Mouse (Mus musculus) heart, embryonic 10.5 days (tissue): ENCODE results near the gene Cldnd1. TPM values are rescaled to one million over a fixed set of nuclear protein-coding genes. Genes with fewer than 3 reads are reported as not detected.

ENCODE experiments used
- DNase-seq: peaks from one replicate; pipeline ENCODE4 v3.0.0-alpha.2; 2017; ENCODE audit warnings: low spot score
- H3K27ac ChIP-seq: fragments of 300-500 bp; sonication (generic); 2 replicates; pipeline ENCODE4 v1.5.1; 2016; ENCODE audit warnings: mild to moderate bottlenecking
- H3K27me3 ChIP-seq: fragments of 300-500 bp; sonication (generic); 2 replicates; pipeline ENCODE4 v1.6.1; 2016; ENCODE audit warnings: mild to moderate bottlenecking; ENCODE audit not compliant: poor library complexity, insufficient read depth, severe bottlenecking
- H3K36me3 ChIP-seq: fragments of 300-500 bp; sonication (generic); 2 replicates; pipeline ENCODE4 v1.6.1; 2016; ENCODE audit warnings: mild to moderate bottlenecking, moderate library complexity
- H3K4me1 ChIP-seq: fragments of 300-500 bp; sonication (generic); 2 replicates; pipeline ENCODE4 v1.6.1; 2016; ENCODE audit warnings: mild to moderate bottlenecking
- H3K4me3 ChIP-seq: fragments of 300-500 bp; sonication (generic); 2 replicates; pipeline ENCODE4 v1.5.1; 2016; ENCODE audit warnings: mild to moderate bottlenecking, moderate library complexity
- H3K9me3 ChIP-seq: fragments of 300-500 bp; sonication (generic); 2 replicates; pipeline ENCODE4 v1.6.1; 2016; ENCODE audit warnings: mild to moderate bottlenecking, moderate library complexity
- WGBS: fragments of 180-500 bp; shearing (Covaris S2); methylation state at CpG from one replicate; pipeline ENCODE4 v1.1.7; 2016; 5-methylcytosine and 5-hydroxymethylcytosine counted together
- polyA plus RNA-seq: library from polyadenylated mRNA; unstranded; fragments of >200 nt; fragmentation: Nextera tagmentation; extraction: Ambion mirVana; gene quantifications from 2 replicates; pipeline ENCODE4 v1.2.1, GENCODE M21; 2016

The Cldnd1 gene
- polyA plus RNA-seq: 106 TPM in 2 replicates

DNA sequence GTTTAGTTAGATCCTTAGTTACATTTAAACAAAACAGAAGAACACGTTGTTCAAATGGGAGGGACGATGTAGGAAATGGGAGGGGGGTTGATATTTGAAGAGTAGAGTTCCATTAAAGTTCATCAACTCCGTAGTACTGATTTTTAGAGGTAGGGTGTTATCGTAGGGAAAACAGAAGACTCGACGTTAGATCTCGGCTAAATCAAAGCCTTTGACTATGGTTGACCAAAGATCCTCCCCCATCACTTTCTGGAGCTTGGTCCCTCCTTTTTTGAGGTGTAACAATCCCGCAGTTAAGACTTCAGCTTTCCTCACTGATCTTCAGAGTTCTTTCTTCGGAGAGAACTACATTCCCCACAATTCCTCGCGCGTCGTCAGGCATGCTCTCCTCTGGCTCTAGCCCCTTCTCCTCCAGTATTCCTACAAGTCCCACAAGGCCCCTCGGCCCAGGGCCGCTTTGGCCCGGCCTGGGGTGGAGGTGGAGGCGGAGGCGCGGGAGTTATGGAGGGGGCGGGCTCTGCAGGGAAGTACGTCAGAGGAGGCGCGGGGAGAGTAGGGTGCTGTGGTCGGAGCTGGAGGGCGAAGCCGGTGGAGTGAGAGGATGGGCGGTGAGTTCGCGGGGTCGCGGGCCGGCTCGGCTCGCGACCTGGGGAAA lies at the start of gene Cldnd1:
Cldnd1 (plus strand) TSS at position 434 of the 655 bp plus-strand sequence.
- H3K36me3 ChIP-seq: peaks cover 25% of the 10 kb centered on the region
- H3K4me3 ChIP-seq: peak within 1 kb of the TSS; percentile 78
- peak; percentile 99 for DNase-seq
- no peaks in the 10 kb centered on the region for H3K9me3 ChIP-seq
- WGBS: 2% methylated on average over 35 of the region's 35 CpGs
- peaks cover 3% of the 10 kb centered on the region; the same call in 1 of the 2 replicates for H3K4me1 ChIP-seq
- H3K27me3 ChIP-seq: no peaks in the 10 kb centered on the region
- peak within 1 kb of the TSS; percentile 94 for H3K27ac ChIP-seq

DNA sequence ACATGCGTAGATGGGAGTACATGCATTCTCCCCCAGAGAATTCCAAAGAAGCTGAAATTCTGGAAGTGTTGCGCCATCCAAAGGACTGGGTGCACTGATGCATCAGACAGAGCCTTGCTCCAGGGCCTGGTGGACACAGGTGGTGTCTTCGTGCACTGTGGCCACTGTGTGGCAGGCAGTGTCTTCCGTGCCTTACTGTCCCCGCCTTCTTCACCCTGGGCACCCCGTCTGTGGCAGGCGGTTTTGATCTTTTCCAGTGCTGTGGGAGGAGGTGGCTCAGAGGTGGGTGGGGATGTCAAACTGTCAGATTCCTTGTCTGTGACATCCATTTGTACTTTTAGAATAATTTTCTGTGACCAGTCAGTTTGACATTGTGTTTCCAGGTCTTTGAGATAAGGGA lies 49.0 kb upstream of the Cldnd1 start:
- Histone ChIP-seq H3K9me3 (no peaks in the 10 kb centered on the region), H3K36me3 (peaks cover 49% of the 10 kb centered on the region), H3K4me1 (peaks cover 8% of the 10 kb centered on the region; the same call in 1 of the 2 replicates), H3K27me3 (no peaks in the 10 kb centered on the region), H3K27ac (no peak overlapping the region), H3K4me3 (no peak overlapping the region)
- DNase-seq: peak; percentile 83
- 54% methylated on average over 7 of the region's 7 CpGs for WGBS

DNA sequence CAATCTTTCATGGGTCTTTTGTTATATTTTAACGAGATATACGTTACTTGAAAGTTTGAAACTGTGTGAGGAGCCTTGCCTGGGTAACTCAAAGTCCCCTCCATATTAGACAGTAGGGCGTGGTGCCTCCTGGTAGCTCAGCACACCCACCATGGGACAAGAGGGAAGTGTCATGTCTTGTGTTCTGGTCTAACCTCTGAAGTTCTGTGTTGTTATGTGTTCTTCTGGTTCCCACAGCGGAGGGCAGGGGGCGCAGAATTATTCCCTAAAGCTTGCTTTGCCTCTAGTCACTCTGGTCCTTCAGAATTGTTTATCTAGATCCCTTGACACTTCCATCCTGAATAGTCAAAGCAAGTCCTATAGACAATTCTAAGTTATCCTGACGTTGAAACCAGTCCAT lies 45.7 kb upstream of the Cldnd1 start:
- Histone ChIP-seq H3K36me3 (peaks cover 27% of the 10 kb centered on the region), H3K9me3 (no peaks in the 10 kb centered on the region), H3K27ac (no peak overlapping the region), H3K4me3 (no peak overlapping the region), H3K27me3 (no peaks in the 10 kb centered on the region), H3K4me1 (peaks cover 3% of the 10 kb centered on the region; the same call in 1 of the 2 replicates)
- no peak for DNase-seq
- 91% methylated on average over 6 of the region's 6 CpGs for WGBS

DNA sequence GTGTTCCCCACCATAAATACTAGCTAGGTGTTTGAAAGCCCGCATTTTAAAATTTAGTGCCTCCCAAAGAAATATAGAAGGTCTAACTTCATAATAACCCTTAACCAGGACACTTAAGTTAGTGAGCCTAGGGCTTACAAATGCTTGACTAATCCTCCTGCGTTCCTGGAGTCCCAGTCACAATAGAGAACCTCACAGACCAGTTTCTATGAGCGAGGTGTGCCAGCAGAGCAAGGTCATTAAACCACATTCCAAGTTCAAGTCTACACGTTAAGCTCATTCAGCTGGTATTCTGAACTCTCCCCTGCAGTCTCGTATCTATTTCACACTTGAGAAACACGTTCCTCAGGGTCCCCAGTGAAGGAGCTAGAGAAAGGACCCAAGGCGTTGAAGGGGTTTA lies 44.8 kb upstream of the Cldnd1 start:
- H3K36me3 ChIP-seq: peaks cover 20% of the 10 kb centered on the region

DNA sequence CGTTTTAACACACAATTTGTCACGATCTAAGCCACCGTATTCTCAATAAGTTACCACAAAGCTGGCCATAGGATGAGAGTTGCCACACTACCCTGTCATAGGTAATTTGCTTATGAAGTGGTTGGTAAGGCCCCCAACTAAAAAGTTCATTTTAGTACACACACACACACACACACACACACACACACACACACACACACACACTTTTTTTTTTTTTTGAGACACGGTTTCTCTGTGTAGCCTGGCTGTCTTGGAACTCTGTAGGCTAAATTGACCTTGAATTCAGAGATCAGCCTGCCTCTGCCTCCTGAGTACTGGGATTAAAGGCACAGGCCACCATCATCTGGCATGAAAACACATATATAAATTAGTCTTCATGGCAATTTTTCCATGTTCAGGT lies 43.8 kb upstream of the Cldnd1 start:
- 86% methylated on average over 4 of the region's 4 CpGs for WGBS

More for the DNA sequence above, 44.8 kb upstream of the Cldnd1 start:
- Histone ChIP-seq H3K9me3 (no peaks in the 10 kb centered on the region), H3K4me1 (peaks cover 3% of the 10 kb centered on the region; the same call in 1 of the 2 replicates), H3K27me3 (no peaks in the 10 kb centered on the region), H3K4me3 (no peak overlapping the region), H3K27ac (no peak overlapping the region)
- 77% methylated on average over 7 of the region's 7 CpGs for WGBS
- no peak for DNase-seq

DNA sequence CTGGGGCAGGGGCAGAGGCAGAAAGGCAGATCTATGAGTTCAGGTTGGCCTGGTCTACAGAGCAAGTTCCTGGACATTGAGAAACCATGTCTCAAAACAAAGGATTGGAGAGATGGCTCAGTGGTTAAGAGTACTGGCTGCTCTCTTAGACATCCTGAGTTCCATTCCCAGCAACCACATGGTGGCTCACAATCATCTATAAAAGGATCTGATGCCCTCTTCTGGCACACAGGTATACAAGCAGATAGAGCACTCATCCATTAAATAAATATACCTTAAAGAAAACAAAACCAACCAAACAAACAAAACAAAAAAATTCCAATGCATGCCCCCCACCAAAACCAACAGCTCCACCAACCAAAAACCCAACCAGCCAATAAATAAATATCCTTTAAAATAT lies 43.2 kb upstream of the Cldnd1 start:
- Histone ChIP-seq H3K4me3 (no peak overlapping the region), H3K27ac (no peak overlapping the region), H3K27me3 (no peaks in the 10 kb centered on the region), H3K4me1 (peaks cover 3% of the 10 kb centered on the region; the same call in 1 of the 2 replicates), H3K36me3 (peaks cover 13% of the 10 kb centered on the region), H3K9me3 (no peaks in the 10 kb centered on the region)
- no peak for DNase-seq

More for the DNA sequence above, 43.8 kb upstream of the Cldnd1 start:
- no peak for DNase-seq
- H3K4me1 ChIP-seq: peaks cover 3% of the 10 kb centered on the region; the same call in 1 of the 2 replicates
- no peak overlapping the region for H3K4me3 ChIP-seq
- H3K27me3 ChIP-seq: no peaks in the 10 kb centered on the region
- H3K9me3 ChIP-seq: no peaks in the 10 kb centered on the region
- peaks cover 13% of the 10 kb centered on the region for H3K36me3 ChIP-seq
- H3K27ac ChIP-seq: no peak overlapping the region

DNA sequence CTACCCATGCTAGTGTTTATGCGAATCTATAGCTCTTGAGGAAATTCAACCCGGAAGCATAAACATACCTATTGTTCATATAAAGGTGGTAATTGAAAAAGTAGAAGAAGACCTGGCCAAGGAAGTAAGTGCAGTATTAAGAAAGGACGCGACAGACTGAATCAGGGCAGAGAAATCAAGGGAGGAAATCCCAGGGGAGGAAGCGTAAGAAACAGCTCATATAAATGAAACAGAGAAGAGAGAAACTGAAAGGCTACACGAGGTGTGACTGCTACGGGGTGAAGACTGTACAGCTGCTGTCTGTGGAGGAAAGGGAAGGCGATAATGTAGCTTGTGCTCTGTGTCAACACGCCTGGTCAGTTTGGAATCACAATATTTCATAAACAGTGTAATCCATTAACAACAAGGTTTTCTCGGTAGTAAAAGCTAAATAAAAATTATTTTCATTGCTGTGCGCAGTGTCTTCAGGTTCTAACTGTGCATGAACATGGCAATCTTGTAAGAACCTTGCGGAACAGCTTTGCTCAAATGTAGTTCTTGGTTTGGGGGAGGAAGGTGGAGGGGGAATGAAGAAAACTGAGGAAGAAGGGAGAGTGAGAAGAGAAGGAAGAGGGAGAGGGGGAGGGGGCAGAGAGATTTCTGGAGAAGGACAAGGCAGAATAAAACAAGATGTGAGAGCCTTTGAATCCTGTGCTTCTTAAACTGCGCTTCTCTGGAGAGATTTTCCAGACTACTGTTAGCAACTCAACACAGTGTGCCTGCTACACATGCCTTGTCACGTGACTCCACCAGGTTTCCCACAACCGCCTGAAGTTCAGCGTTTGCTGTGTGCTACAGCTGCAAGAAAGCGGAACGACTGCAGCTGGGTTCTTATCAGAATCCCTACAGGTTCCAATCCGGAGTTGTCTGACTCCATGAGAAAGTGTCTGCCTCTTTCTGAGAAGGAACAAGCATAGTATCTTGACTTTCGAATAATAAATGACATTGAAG lies 41.9 kb upstream of the Cldnd1 start:
- peaks cover 3% of the 10 kb centered on the region; the same call in 1 of the 2 replicates for H3K4me1 ChIP-seq
- H3K36me3 ChIP-seq: peaks cover 7% of the 10 kb centered on the region
- H3K9me3 ChIP-seq: no peaks in the 10 kb centered on the region
- H3K27ac ChIP-seq: no peak overlapping the region
- DNase-seq: no peak
- H3K4me3 ChIP-seq: no peak overlapping the region
- 61% methylated on average over 20 of the region's 20 CpGs for WGBS
- no peaks in the 10 kb centered on the region for H3K27me3 ChIP-seq

DNA sequence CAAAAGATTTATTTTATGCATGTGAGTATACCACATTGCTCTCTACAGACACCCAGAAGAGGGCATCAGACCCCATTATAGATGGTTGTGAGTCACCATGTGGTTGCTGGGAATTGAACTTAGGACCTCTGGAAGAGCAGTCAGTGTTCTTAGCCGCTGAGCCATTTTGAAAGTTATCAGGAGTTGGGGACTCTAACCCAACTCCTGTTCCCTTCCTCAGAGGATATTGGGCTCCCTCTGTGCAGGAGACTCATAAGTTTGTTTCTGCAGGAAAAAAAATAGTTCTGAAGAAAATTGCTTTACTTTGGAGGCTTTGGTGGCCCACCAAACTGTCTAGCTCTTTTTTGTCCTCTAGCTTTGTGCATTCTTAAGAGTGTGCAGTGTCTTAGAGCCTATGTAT lies 39.2 kb upstream of the Cldnd1 start:
- peaks cover 3% of the 10 kb centered on the region; the same call in 1 of the 2 replicates for H3K4me1 ChIP-seq
- H3K27ac ChIP-seq: no peak overlapping the region
- no peak for DNase-seq
- no peak overlapping the region for H3K4me3 ChIP-seq
- WGBS: 90% methylated on average over 1 of the region's 1 CpGs
- no peaks in the 10 kb centered on the region for H3K36me3 ChIP-seq
- H3K9me3 ChIP-seq: no peaks in the 10 kb centered on the region
- no peaks in the 10 kb centered on the region for H3K27me3 ChIP-seq

DNA sequence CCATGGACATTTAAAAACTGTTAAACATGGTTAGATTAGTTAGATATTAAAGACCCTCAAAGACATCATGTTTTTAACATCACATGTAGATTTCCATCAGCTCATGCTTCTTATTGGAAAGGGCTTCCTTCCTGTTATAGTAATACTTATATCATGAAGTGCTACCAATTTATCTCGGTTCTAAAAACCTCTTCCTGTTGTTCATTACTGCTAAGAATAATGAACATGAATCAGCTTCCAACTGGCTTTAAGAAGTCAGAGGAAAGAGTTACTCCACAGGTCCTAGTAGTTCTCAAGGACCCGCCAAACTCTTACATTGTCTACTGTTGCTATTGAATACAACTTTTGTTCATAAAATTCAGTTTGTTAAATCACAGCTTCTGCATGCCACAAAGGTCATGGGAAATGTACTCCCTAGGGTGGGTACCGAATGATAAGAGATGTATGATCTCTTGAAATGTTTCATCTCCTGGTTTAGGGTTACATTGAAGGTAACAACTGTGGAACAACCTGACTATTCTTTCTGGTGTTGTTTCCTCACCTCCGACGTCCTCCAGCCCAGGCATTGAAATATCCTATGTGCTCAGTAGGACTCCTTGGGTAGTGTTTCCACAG lies 38.0 kb upstream of the Cldnd1 start:
- H3K27ac ChIP-seq: no peak overlapping the region
- DNase-seq: no peak
- H3K4me1 ChIP-seq: peaks cover 3% of the 10 kb centered on the region; the same call in 1 of the 2 replicates
- no peaks in the 10 kb centered on the region for H3K9me3 ChIP-seq
- H3K27me3 ChIP-seq: no peaks in the 10 kb centered on the region
- 79% methylated on average over 5 of the region's 5 CpGs for WGBS
- H3K4me3 ChIP-seq: no peak overlapping the region
- no peaks in the 10 kb centered on the region for H3K36me3 ChIP-seq

DNA sequence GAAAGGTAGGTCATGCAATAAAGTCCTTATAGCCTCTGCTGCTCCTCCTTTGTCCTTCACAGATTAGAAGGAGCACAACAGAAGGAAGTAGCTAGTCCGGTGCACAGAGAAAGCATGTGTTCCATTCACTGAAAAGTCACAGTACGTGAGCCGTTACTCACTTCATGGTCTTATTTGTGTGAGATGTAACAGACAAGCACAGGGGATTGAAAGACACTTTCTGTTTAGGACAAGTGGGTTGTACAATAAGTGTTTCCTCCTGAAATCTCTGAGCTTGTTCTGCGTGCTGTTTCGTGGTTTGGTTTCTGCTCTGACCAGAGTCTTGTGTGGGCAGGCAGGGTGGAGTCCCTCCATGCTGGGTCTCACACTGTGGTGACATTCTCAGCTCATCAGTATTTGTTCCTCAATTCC lies 37.4 kb upstream of the Cldnd1 start:
- DNase-seq: no peak
- Histone ChIP-seq H3K9me3 (no peaks in the 10 kb centered on the region), H3K4me1 (peaks cover 3% of the 10 kb centered on the region; the same call in 1 of the 2 replicates), H3K27ac (no peak overlapping the region), H3K36me3 (no peaks in the 10 kb centered on the region), H3K27me3 (no peaks in the 10 kb centered on the region), H3K4me3 (no peak overlapping the region)
- 80% methylated on average over 5 of the region's 5 CpGs for WGBS

DNA sequence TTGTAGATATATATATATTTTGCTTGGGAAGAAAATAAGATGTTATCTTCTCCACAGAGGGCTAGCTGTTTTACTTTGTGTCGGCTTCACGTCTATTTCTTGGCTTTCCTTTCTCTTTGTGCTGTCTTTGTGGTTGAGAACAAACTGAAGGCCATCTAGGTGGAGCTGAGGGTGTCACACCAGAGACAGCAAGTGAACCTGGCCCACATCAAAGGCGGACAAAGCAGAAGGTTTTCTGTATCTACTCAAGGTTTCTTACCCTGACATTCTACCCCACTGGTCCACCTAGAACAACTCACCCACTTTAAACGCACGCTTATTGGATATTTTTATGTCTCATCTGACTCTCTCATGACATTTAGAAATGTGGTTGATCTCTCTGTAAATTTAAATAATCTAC lies 33.6 kb upstream of the Cldnd1 start:
- DNase-seq: no peak
- no peaks in the 10 kb centered on the region for H3K9me3 ChIP-seq
- no peaks in the 10 kb centered on the region for H3K4me1 ChIP-seq
- no peaks in the 10 kb centered on the region for H3K36me3 ChIP-seq
- no peak overlapping the region for H3K4me3 ChIP-seq
- H3K27ac ChIP-seq: no peak overlapping the region
- no peaks in the 10 kb centered on the region for H3K27me3 ChIP-seq
- 88% methylated on average over 5 of the region's 5 CpGs for WGBS

DNA sequence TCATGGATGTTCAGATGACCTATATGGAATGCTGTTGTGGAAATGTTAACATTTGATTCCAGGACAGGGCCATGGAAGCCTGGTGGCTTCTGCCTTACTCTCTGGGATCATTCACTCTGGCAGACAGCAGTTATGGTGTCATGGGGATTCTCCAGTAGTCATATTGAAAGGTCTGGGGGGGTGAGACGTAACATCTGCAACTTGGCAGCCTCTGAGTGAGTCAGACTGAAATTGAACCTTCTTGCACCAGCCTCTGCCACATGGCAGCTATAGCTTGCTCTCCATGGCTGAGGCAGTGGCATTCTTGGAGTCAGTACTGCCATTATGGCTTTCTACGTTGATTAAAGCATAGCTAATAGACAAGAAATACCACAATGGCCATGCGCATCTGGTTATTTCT lies 30.9 kb upstream of the Cldnd1 start:
- no peaks in the 10 kb centered on the region for H3K27me3 ChIP-seq
- peaks cover 3% of the 10 kb centered on the region; the same call in 1 of the 2 replicates for H3K4me1 ChIP-seq
- no peak overlapping the region for H3K27ac ChIP-seq
- H3K4me3 ChIP-seq: no peak overlapping the region
- WGBS: 81% methylated on average over 3 of the region's 3 CpGs
- H3K36me3 ChIP-seq: no peaks in the 10 kb centered on the region
- no peaks in the 10 kb centered on the region for H3K9me3 ChIP-seq
- no peak for DNase-seq
